Mouse (Mus musculus) retina, embryonic 14.5 days (tissue): ENCODE measurements around the gene Adprh.
"Not testable (repeated sequence)": the region's sequence is repeated elsewhere in the genome, so short reads cannot be mapped to it uniquely, and the experiment has no call there.

ENCODE experiments used
- DNase-seq: peaks from one replicate; pipeline ENCODE4 v3.0.0-alpha.2; 2015; ENCODE audit warnings: low spot score

The Adprh gene

DNA sequence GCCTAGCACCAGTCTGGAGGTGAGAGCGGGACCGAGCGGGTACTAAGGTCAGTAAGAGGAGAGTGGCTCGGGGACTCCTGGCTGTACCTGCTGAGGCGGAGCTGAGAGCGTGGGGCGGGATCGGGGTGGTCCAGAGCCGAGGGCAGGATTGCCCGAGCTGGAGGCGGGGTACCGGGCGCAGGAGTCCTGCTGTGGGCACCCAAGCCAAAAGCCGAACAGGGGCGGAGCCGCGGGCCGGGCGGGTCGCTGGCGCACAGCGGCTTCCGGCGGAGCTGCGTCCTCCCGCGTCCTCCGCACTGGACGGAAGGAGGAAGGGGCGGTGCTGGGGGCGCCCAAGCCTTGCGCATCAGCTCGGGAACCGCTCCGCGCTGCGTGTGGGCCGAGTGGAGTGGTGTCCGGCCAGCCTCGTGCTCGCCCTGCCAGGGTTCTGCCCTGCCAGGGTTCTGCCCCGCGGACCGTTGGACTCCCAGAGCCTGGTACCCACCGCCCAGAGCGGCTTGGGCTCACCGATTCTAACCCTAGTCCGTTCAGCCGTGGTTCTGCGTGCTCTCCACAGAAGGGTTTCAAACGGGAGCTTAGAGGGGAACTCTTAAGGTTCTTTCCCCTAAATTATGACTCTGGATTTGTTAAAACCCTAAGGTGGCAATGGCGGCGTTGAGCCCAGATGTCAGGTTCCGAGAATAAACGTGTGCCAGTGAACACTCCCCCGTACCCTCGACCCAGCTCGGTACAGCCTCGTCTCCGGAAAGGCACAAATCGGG is at the start of gene Adprh:
TSS of gene Adprh (minus strand) at position 262 of the 761 bp plus-strand sequence.
- DNase-seq = peak; percentile 87

GRCm38 (mm10) chr16:38496604-38497140 is 44.2 kb upstream of the Adprh start:
- DNase-seq = no peak

DNA sequence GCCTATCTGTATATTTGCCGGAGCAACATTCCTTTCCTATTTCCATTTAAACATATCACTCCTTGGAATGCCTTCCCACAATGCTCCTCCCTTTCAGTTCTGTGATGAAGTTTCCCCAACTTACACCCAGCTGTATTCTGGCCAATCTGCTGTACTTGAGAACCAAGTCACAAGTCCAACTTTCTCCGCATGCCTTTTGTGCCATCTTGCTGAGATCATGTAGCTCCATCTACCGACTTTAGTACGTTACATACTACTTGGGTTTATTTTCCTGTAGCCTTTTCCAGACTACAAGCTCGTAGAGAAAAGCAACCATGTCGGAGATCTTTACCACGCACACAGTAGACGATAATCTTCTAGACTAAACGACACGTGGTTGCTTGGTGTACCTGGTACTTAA is 41.4 kb upstream of the Adprh start:
- DNase-seq = no peak

GRCm38 (mm10) chr16:38492551-38492950 is 40.0 kb upstream of the Adprh start:
- DNase-seq = no peak

- peak; percentile 18 for DNase-seq
These were observed 31.2 kb upstream of the Adprh start for GRCm38 (mm10) chr16:38483582-38484309.

- peak; percentile 74 for DNase-seq
These were observed 30.5 kb upstream of the Adprh start for GRCm38 (mm10) chr16:38482780-38483562.

- DNase-seq = no peak
These were observed 28.8 kb upstream of the Adprh start for GRCm38 (mm10) chr16:38481327-38481726.

DNA sequence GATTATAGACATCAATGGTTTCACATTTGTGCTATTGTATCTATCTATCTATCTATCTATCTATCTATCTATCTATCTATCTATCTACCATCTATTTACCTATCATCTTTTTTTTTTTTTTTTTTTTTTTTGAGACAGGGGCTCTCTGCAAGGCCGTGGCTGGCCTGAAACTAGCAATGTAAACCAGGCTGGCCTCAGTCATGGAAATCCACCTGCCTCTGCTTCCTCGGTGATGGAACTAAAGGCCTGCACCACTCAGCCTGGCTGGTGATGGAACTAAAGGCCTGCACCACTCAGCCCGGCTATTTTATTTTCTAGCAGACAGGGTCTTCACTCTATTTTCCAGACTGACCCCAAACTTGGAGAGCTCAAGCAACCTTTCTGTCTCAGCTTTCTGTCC is 25.8 kb upstream of the Adprh start:
- DNase-seq = no peak

GRCm38 (mm10) chr16:38477241-38477608 is 24.7 kb upstream of the Adprh start:
- DNase-seq = not testable (repeated sequence)

DNA sequence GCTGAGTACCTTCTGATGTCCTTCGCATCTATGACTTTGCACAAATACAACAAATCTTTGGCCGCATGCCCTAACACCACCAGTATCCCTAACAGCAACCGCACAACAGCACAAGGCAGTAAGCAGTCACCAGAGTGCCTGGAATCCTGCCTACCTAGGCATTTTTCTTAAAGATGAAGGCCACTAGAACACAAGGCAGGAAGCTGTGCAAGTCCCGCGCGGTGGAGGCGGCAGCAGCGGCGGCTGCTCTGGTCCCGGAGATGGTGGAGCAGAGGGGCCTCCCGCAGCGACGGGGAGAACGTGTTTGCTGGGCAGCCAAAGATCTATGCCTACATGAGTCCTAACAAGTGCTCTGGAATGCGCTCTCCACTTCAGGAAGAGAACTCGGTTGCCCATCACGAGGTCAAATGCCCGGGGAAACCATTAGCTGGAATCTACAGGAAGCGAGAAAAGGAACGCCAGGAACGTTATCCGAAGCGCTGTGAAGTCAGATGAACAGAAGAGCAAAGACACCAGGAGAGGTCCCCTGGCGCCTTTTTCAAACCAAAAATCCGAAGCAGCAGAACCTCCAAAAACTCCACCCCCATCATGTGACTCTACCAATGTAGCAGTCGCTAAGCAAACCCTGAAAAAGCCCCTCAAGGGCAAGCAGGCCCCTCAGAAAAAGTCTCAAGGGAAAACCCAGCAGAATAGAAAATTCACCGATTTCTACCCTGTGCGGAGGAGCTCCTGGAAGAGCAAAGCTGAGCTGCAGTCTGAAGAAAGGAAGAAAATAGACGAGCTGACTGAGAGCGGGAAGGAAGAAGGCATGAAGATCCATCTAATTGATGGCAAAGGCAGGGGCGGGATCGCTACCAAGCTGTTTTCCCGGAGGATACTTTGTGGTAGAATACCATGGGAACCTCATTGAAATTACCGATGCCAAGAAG is 24.1 kb upstream of the Adprh start:
- DNase-seq = peak; percentile 42

- DNase-seq = no peak
These were observed 23.3 kb upstream of the Adprh start for GRCm38 (mm10) chr16:38475681-38476311.

DNA sequence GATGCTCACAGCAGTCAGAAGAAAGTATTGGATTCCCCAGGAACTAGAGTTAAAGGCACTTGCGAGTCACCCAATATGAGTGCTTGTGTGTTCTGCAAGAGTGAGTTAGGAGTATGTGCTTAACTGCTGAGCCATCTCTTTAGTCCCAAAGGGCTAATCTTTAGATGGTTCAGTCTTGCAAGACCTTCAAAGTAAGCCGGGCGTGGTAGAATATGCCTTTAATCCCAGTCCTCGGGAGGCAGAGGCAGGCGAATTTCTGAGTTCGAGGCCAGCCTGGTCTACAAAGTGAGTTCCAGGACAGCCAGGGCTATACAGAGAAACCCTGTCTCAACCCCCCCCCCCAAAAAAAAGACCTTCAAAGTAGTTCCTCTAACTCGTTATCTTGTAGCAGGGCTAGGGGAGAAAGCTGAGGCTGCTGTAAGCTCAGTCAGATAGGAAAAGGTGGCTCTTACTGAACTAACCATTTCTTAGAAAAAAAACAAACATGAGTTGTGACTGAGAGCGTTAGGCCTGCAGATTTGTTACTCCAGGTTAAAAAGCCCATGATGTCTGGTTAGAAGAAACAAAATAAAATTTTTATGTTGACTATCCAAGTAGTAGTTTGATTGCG is 22.3 kb upstream of the Adprh start:
- DNase-seq = no peak

GRCm38 (mm10) chr16:38473661-38474060 is 21.2 kb upstream of the Adprh start:
- DNase-seq = no peak

GRCm38 (mm10) chr16:38472507-38472873 is 20.0 kb upstream of the Adprh start:
- DNase-seq = no peak

DNA sequence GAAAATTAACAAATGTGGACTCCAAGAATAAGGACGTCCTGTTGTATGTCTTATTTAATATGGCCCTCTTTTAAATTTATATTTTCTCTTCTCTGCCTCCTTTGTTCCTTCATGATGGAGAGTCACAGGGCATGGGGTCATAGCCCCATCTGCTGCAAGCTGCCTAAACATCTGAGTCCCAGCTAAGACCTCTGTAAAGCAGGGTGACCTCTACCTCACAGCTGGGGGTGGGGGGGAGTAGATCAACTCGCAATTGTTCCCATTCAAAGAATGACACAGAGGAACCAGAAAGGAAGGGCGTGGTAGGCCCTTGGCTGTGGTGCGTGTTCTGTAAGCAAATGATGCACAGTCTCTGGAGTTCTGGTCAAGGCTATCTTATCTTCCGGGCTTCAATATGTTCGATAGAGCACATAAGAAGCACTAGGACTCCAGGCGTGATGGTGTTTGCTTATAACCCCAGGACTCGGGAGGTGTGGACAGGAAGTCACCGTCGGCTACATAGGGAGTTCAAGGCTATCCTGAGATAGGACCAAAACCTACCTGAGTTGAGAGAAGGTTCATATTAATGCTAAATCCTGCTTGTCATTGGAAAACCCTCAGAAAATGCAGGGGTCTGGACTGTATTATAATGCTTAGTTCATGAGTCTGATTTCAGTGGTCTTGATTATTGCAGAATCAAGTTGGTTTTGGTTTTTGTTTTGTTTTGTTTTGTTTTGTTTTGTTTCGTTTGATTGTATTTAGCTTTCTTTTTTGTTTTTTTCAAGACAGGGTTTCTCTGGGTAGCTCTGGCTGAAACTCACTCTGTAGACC is 19.4 kb upstream of the Adprh start:
- DNase-seq = no peak

DNA sequence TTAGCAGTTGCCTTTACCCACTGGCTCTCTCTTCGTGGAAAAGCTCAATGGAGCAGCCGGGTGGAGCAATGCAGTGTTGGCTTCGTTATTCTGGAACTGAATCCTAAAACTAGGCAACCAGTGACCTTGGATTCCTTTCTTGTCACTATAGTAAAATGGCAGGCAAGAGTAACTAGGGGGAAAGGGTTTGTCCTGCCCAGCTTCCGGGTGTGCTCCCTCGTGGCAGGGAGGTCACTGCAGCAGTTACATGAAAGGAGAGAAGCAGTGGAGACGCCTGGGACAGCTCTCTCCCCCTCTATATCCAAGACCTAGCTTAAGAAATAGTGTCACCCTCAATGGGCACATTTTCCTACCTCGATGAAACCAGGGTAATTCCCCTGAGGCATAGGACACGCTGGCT is 16.9 kb upstream of the Adprh start:
- no peak for DNase-seq

DNA sequence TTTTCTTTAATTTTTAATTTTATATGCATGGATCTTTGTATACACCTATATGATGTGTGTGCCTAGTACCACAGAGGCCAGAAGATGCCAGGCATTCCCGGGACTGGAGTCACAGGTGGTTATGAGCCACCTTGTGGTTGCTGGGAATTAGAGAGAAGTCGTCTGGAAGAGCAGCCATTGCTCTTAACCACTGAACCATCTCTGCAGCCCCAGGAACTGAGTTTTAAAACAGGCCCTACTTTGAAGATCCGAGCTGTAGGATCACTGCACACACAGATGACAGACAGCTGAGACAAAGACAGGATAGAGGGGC is 16.2 kb upstream of the Adprh start:
- DNase-seq = no peak

GRCm38 (mm10) chr16:38467917-38468705 is 15.6 kb upstream of the Adprh start:
- DNase-seq = no peak
